Mouse (Mus musculus) ES-E14 (cell line): ENCODE results near the gene Gm17622.

ENCODE experiments used
- HCFC1 ChIP-seq: IDR thresholded peaks from 2 replicates; pipeline ENCODE4 v1.6.1; 2012; ENCODE audit warnings: low read length, inconsistent platforms, borderline replicate concordance; ENCODE audit not compliant: insufficient read depth
- MAFK ChIP-seq: IDR thresholded peaks from 2 replicates; pipeline ENCODE4 v1.6.1; 2014; ENCODE audit warnings: mild to moderate bottlenecking, low read depth, low read length, inconsistent platforms; ENCODE audit not compliant: insufficient read depth
- ZNF384 ChIP-seq: IDR thresholded peaks from 2 replicates; pipeline ENCODE4 v1.6.1; 2012; ENCODE audit warnings: low read depth, low read length, inconsistent platforms

DNA sequence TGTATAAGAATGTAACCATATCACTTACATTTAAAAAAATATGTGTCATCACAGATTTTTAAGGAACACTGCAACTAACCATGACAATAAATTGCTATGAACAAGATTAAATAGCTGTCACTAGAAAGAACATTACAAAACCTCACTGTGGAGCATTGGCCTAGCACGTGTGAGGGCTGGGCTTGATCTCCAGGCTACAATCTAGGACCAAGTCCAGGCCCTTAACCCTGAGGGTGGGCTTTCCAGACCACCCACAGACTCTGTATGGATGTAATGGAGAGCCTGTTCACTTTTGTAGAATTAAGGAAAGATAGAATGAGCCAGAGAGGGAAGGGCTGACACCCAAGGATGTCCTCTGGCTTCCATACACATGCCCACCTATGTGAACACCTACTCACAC lies 27.9 kb upstream of the Gm17622 start:
- TF ChIP-seq MAFK, result no peak
- no peak for TF ChIP-seq ZNF384
- no peak for TF ChIP-seq HCFC1
